Mouse (Mus musculus) 3T3-L1 (cell line): ENCODE data around the gene Zfp593.

ENCODE experiments used
- DNase-seq: peaks from one replicate; pipeline ENCODE4 v3.0.0-alpha.2; 2015; ENCODE audit warnings: low read depth, low spot score

The Zfp593 gene

GRCm38 (mm10) chr4:134257198-134258009 is 12.0 kb upstream of the Zfp593 start:
- DNase-seq = no peak

DNA sequence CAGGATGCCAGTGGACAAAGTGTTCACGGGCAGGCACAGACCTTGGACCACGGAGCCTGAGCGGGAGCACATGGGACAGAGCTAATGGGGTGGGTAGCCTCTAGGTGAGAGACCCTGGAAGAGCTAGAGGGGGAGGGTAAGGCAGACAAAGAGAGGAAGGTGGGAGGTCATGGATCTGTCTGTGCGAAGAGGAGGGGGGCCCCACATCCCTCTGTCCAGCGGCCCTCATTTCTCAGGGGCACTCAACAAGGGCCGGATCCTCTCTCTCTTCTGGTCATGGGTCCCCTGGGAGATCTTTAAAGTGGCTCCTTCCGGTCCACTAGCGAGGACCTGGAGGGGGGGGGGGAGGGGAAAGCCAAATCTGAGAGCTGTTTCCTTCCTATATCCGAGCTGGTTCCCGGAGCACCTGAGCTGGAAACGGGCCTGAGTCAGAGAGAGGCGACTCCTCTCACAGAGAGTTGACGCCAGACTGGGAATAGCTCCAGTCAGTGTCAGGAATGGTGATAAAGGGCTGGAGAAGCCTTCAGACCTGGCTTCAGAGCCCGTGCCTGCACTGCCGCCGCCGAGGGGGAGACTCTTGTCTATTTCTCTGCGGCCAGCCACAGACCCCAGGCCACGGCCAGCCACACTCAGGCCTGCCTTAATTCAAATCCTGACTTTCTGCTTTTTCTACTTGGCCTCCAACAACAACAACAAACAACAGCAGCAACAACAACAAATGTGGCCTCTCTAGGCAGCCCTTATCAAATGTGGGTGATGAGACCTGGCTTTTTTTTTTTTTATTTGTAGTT is 11.2 kb upstream of the Zfp593 start:
- DNase-seq = no peak

DNA sequence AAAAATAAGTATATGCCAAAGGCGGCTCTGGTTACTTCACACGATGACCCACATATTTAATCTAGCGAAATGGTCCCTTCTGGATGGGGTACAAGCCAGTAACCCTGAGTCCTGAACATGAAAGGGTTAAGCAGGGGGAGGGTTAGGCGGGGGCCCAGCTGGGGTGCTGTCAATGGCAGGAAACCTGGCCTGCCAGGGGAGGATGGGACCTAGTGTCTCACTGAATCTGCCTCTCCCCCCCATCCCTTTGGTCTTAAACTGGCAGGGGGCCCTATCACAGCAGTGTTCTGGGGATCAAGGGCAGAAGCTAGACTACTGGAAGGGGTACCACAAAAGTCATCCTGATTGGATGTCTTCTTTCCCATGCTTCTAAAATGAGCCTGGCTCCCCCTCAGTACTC is 10.5 kb upstream of the Zfp593 start:
- DNase-seq = no peak

DNA sequence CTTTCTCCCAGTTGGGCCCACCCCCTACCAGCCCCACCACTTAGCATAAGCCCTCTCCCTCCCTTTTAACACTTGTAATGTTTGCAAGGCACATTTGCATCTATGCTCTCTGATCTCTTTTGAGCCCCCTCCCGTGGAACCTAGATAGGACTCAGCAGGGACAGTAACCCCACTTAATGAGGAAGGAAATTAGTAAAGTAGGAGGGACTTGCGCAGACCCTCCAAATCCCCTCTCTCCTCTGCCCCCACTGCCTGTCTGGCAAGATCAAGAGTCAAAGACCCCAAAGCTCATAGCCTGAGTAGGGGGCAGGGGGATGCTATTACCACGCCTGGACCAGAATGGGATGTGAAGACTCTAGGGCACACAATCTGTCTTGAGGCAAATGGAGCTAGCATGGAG is 9.4 kb upstream of the Zfp593 start:
- DNase-seq = no peak

- DNase-seq = no peak
These were observed 8.4 kb upstream of the Zfp593 start, which contains the start of gene Grrp1 for GRCm38 (mm10) chr4:134253722-134254324. TSS of gene Grrp1 (minus strand) at chr4:134254106.

GRCm38 (mm10) chr4:134252911-134253721 is 7.7 kb upstream of the Zfp593 start:
- no peak for DNase-seq

- DNase-seq = no peak
These were observed 6.9 kb upstream of the Zfp593 start for GRCm38 (mm10) chr4:134252131-134252910.

GRCm38 (mm10) chr4:134251241-134252130 is 6.1 kb upstream of the Zfp593 start:
- no peak for DNase-seq

- no peak for DNase-seq
These were observed 5.5 kb upstream of the Zfp593 start for GRCm38 (mm10) chr4:134250930-134251240.

GRCm38 (mm10) chr4:134250116-134250929 is 4.9 kb upstream of the Zfp593 start:
- no peak for DNase-seq

GRCm38 (mm10) chr4:134249651-134250050 is 4.3 kb upstream of the Zfp593 start:
- DNase-seq = no peak

DNA sequence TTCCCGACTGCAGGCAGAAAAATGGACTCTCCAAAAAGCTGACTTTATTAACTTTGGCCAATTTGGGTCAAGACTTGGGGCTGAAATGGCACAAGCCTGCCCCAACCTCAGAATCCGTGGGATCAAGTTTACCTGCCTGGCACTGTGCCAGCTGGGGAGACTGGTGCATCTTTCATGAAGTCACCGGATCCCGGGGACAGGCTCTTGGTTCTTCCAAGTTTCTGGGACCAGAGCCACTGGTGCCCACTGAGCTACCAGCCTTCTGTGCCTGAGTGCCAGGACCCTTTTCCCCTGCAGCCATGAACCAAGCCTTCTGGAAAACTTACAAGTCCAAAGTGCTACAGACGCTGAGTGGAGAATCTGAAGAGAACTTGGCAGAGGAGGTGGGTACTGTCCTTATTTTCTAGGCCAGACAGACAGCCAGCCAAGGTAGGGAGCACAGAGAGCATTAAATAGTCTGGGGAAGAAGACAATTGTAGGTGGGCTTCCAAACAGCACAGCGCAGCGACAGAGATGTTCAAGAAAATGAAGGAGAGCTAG is 1.4 kb upstream of the Zfp593 start, which contains the start of gene Gm30191:
TSS of gene Gm30191 (plus strand) at position 217 of the 540 bp plus-strand sequence.
- no peak for DNase-seq

DNA sequence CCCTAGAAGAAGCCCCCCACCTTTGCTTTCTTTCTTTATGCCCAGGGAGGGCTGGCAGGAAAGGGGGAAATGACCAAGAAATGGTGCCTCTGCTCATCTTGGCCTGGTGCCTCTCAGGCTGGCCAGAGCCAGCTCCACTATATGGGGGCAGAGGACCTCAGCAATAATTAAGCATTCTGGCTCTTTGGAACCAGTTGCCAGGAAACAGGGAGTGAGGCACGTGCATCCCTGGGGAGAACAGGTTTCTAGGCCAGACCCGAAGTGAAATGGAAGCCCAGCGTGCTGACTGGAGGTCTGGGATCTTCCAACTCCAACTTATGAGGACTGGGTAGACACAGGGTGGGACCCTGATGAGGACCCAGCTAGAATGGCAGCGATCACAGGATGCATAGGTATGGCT is 864 bp upstream of the Zfp593 start:
- no peak for DNase-seq

DNA sequence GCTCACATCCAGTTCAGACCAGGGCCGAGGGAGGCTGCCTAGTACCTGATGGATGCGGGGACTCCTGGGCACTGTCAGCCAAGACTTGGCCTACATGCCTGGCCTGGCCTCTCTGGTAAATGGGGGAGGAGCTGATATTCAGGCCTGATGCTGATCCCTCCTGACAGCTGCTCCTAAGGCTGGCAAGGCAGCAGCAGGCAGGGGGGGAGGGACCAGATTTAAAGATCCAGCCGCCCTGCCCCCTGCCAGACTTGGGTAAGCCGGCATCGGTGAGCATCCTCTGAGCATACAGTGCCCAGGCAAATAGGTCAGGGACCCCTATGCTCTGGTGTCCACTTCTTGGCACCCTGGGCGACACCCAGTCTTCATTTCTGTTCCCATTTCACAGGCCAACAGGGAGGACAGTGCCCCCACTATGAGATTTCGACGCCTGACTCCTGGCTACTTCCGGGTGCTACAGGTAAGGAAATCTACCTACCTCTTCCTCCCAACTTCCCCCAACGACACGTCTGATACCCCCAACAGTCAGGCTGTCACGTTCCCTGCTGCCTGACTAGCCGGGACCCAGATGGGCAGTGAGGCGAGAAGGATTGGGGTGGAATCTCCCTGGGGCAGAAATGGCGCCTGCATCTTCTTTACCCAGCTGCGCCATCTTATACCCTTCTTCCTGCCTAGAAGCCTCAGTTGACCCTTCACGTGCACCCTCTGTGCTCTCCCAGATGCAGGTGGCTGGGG is 1.7 kb downstream of the Zfp593 start, which contains the start of gene E130218I03Rik:
TSS of gene E130218I03Rik (plus strand) at position 147 of the 735 bp plus-strand sequence.
- no peak for DNase-seq

GRCm38 (mm10) chr4:134238686-134239085 is 6.7 kb downstream of the Zfp593 start:
- DNase-seq = peak; percentile 11

- DNase-seq = peak; percentile 81
These were observed 7.1 kb downstream of the Zfp593 start, which contains the start of gene Cnksr1 for GRCm38 (mm10) chr4:134238279-134238651. TSS of gene Cnksr1 (minus strand) at chr4:134238399.

DNA sequence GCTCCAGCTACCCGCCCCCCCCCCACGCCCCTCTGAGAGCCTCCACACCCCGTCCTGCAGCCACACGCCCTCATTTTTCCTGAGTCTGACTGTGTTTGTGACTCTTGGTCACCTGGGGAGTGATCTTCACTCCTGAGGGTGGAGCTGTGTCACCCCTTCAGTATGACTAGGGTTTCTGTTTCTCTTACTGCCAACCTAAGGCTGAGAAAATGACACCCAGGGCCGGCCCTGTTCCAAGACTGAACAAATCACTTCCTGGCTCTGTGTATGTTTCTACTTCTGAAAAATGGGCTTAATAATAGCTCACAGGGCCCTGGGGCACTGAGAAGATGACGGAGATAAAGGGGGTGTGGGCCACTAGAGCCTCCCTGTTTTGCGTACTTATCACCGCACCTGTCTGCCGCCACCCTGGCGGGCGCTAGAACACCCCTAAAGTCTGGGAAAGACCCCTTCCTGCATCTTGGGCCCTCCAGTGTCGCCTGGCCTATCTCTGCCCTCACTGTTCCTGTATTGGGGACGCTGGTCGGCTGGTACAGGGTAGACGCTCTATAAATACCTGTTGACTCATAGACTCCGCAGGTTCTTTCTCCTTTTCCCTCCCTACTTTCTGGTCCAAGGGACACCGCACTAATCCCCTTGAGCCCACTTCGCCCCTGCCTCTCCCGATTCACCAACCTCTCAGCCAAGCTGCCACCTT is 7.7 kb downstream of the Zfp593 start:
- DNase-seq = peak; percentile 20
